Mouse (Mus musculus) embryonic fibroblast, embryonic 13.5 days (primary cell): ENCODE measurements around the gene Junb. TPM values are rescaled to one million over a fixed set of nuclear protein-coding genes. Genes with fewer than 3 reads are reported as not detected.

Source experiments
- H3K27ac ChIP-seq: 2 replicates; pipeline ENCODE4 v1.5.1; 2012; ENCODE audit warnings: low read length, control low read depth, inconsistent platforms; ENCODE audit not compliant: insufficient read depth
- H3K4me1 ChIP-seq: 2 replicates; pipeline ENCODE4 v1.6.1; 2011; ENCODE audit warnings: low read length; ENCODE audit not compliant: control insufficient read depth, insufficient read depth
- H3K4me3 ChIP-seq: 2 replicates; pipeline ENCODE4 v1.5.1; 2011; ENCODE audit warnings: mild to moderate bottlenecking, control low read depth, low read length; ENCODE audit not compliant: insufficient read depth
- CTCF ChIP-seq: IDR thresholded peaks from 2 replicates; pipeline ENCODE4 v1.5.1; 2011; ENCODE audit warnings: mild to moderate bottlenecking, control low read depth, low read length, moderate library complexity, borderline replicate concordance; ENCODE audit not compliant: insufficient read depth
- POLR2A ChIP-seq: IDR thresholded peaks from 2 replicates; pipeline ENCODE4 v1.6.1; 2011; ENCODE audit warnings: low read depth, mild to moderate bottlenecking, control low read depth, low read length, moderate library complexity
- polyA plus RNA-seq: library from polyadenylated mRNA; stranded (reverse); fragments of >200 nt; gene quantifications from 2 replicates; pipeline ENCODE4 v1.2.4, GENCODE M21; 2011; ENCODE audit warnings: low read depth; ENCODE audit not compliant: missing spikeins, insufficient read length

Gene Junb
- polyA plus RNA-seq, 1 experiment = 35.0 TPM

GRCm38 (mm10) chr8:84989810-84990209 lies 11.3 kb upstream of the Junb start:
- H3K4me3 ChIP-seq = peak overlapping the region; percentile 27
- peaks cover 17% of the 10 kb centered on the region for H3K4me1 ChIP-seq
- peak; percentile 14; the same call in 1 of the 2 replicates for TF ChIP-seq POLR2A
- TF ChIP-seq CTCF = peak; percentile 78; the same call in 1 of the 2 replicates
- H3K27ac ChIP-seq = peak overlapping the region; percentile 58

GRCm38 (mm10) chr8:84989311-84989731 lies 10.8 kb upstream of the Junb start:
- no peak overlapping the region; the same call in 1 of the 2 replicates for H3K27ac ChIP-seq
- H3K4me3 ChIP-seq = no peak overlapping the region
- H3K4me1 ChIP-seq = peaks cover 20% of the 10 kb centered on the region
- TF ChIP-seq CTCF = no peak
- TF ChIP-seq POLR2A = no peak

GRCm38 (mm10) chr8:84987903-84988302 lies 9.4 kb upstream of the Junb start:
- peaks cover 22% of the 10 kb centered on the region for H3K4me1 ChIP-seq
- TF ChIP-seq POLR2A = no peak
- no peak for TF ChIP-seq CTCF

DNA sequence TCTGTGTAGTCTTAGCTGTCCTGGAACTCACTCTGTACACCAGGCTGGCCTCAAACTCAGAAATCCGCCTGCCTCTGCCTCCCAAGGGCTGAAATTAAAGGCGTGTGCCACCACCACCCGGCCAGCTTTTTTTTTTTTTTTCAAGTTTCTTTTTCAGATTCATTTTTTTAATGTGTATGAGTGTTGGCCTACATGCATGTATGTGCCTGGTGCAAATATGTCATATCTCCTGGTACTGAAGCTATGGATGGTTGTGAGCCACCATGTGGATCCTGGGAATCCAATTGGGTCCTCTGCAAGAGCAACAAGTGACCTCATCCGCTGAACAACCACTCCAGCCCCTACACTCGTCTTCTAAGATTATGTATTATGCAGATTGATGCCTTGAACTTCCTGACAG lies 8.9 kb upstream of the Junb start:
- TF ChIP-seq POLR2A = no peak
- H3K4me3 ChIP-seq = no peak overlapping the region
- H3K27ac ChIP-seq = no peak overlapping the region
- peaks cover 22% of the 10 kb centered on the region for H3K4me1 ChIP-seq

More at GRCm38 (mm10) chr8:84987903-84988302, 9.4 kb upstream of the Junb start:
- no peak overlapping the region; the same call in 1 of the 2 replicates for H3K27ac ChIP-seq
- H3K4me3 ChIP-seq = no peak overlapping the region

DNA sequence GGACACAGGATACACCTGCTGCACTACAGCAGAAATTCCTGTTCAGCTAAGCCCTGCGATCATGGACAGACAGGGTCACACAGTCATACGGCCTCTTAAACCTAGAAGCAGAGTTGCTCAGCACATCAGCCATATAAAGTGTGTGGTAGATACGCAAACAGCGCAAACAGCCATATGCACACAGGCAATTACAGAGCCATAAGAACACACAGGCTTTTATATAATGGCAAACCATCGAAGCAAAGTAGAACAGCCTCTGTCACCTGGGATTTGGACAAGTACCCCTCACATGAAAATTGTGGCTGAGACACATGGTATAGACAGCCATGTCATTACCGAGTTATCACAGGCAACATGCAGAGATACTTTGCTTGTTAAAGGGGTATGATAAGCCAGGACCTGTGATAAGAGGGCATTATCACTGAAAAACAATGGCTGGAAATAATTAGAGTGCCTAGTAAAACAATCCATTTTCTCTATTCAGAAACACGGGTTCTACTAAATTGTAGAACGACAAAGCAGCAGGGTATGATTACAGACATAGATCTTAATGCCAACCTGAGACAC lies 7.9 kb upstream of the Junb start:
- peak overlapping the region; percentile 94; the same call in 1 of the 2 replicates for H3K27ac ChIP-seq
- peak overlapping the region; percentile 11; the same call in 1 of the 2 replicates for H3K4me3 ChIP-seq
- TF ChIP-seq CTCF (no peak), POLR2A (no peak; the same call in 1 of the 2 replicates)
- peaks cover 22% of the 10 kb centered on the region for H3K4me1 ChIP-seq

GRCm38 (mm10) chr8:84985684-84986378 lies 7.3 kb upstream of the Junb start:
- TF ChIP-seq POLR2A = 0 out of 2 replicates have a peak, but pooled peaks have one; percentile 31
- TF ChIP-seq CTCF = no peak
- Histone ChIP-seq H3K4me3 (peak overlapping the region; percentile 11), H3K4me1 (peaks cover 26% of the 10 kb centered on the region), H3K27ac (peak overlapping the region; percentile 94)

GRCm38 (mm10) chr8:84985049-84985683 lies 6.6 kb upstream of the Junb start:
- TF ChIP-seq CTCF = no peak
- no peak for TF ChIP-seq POLR2A
- peak overlapping the region; percentile 94 for H3K27ac ChIP-seq
- H3K4me3 ChIP-seq = peak overlapping the region; percentile 11
- H3K4me1 ChIP-seq = peaks cover 30% of the 10 kb centered on the region

GRCm38 (mm10) chr8:84984294-84985048 lies 6.0 kb upstream of the Junb start:
- peaks cover 30% of the 10 kb centered on the region for H3K4me1 ChIP-seq

GRCm38 (mm10) chr8:84982499-84983011 lies 4.0 kb upstream of the Junb start:
- TF ChIP-seq POLR2A = no peak
- TF ChIP-seq CTCF = no peak
- H3K27ac ChIP-seq = no peak overlapping the region
- H3K4me3 ChIP-seq = no peak overlapping the region
- H3K4me1 ChIP-seq = peaks cover 20% of the 10 kb centered on the region

More at GRCm38 (mm10) chr8:84984294-84985048, 6.0 kb upstream of the Junb start:
- no peak for TF ChIP-seq CTCF
- no peak for TF ChIP-seq POLR2A
- peak overlapping the region; percentile 94 for H3K27ac ChIP-seq
- H3K4me3 ChIP-seq = 0 out of 2 replicates have a peak overlapping the region, but pooled peaks have one; percentile 11
